Mouse (Mus musculus): ENCODE measurements around the gene Vps53.

- TF ChIP-seq POLR2A (IDR thresholded peaks at IDR 0.05; ENCODE audit: insufficient read depth, low read depth, low read length) (no peak), CTCF (IDR thresholded peaks at IDR 0.05; ENCODE audit: insufficient read depth, low read depth, low read length) (no peak)
These were observed 26.1 kb downstream of the Vps53 start for GRCm38 (mm10) chr11:76153236-76153951.
